Mouse (Mus musculus): ENCODE results near the gene Oosp2. TPM values are rescaled to one million over a fixed set of nuclear protein-coding genes. Genes with fewer than 3 reads are reported as not detected.

The Oosp2 gene
- not detected for total RNA-seq (2021)
- long read RNA-seq, experiment 1, result 0 reads
- long read RNA-seq, experiment 2, result 0 reads

DNA sequence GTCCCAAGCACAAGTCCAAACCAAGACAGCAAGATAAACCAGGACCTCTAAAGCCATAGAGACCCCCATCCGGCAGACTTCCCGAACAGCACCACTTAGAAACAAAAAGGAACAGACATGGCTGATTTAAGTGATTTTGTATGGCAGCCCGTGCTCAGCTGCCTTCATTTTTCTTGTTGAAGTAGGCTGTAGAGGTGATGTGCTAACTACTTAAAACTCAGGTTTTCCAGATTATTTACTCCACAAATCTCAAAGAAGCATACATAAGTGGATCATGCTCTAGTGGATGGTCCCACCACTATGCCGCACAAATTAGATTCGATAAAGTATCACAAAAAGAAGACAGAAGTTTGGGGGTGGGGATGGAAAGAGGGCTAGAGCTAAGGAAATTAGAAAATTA, at the start of gene Oosp2:
Gene Oosp2, minus strand, starts transcription at position 101 of the 400 bp plus-strand sequence.
- H3K4me3 ChIP-seq, result no peak within 1 kb of the TSS
- no peak for TF ChIP-seq CTCF (conservative IDR thresholded peaks at IDR 0.05)
- H3K27ac ChIP-seq, result no peak within 1 kb of the TSS
- no peak for DNase-seq (ENCODE audit: low spot score in 2 of 2)

DNA sequence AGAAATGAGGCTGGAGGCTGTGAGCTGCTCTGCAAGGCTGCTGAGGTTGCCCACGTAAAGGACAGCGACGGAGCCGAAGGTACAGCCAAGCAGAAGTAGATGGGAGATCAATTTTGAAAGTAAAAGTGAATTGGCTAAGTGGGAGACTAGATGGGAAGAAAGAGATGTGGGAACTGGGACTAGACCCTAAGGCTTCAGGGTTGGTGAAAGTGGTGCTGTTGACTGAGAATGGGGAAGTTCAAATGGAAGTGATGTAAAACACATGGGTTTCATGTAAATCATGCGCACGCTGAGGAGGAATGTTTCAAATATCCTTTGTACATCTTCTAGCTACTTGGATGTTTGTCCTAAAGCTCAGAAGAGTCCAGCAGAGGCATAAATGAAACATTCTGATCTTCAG, 38.0 kb upstream of the Oosp2 start:
- H3K4me3 ChIP-seq, result no peak overlapping the region
- TF ChIP-seq CTCF (conservative IDR thresholded peaks at IDR 0.05), result no peak
- no peak overlapping the region for H3K27ac ChIP-seq
- no peak for DNase-seq (ENCODE audit: low spot score in 2 of 2)

GRCm38 (mm10) chr19:11696755-11697154, 36.4 kb upstream of the Oosp2 start, which contains the start of gene Oosp3:
Gene Oosp3, plus strand, starts transcription at chr19:11697055.
- no peak for DNase-seq (ENCODE audit: low spot score in 2 of 2)
- no peak within 1 kb of the TSS for H3K4me3 ChIP-seq
- no peak within 1 kb of the TSS for H3K27ac ChIP-seq
- TF ChIP-seq CTCF (conservative IDR thresholded peaks at IDR 0.05), result no peak

GRCm38 (mm10) chr19:11691454-11691853, 31.1 kb upstream of the Oosp2 start:
- DNase-seq (ENCODE audit: low spot score in 2 of 2), result no peak
- TF ChIP-seq CTCF (conservative IDR thresholded peaks at IDR 0.05), result no peak
- H3K4me3 ChIP-seq, result no peak overlapping the region
- H3K27ac ChIP-seq, result no peak overlapping the region

DNA sequence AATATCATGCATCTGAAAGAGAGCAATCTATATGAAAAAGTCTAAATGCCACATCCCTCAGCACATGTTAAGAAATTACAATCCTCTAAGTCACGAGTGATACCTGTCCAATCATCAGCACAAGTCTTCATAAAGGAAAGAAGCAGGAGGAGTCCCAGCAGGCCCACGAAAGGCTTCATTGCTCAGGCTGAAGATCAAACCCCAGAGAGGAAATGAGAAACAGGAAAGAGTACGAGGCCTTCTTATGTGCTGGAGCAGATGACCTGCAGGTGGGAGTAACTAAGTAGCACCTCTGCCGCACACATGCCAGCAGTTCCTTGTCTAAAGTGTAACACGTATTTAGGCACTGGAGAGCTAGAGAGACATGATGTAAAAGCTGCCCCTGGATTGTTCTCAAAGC, 30.5 kb upstream of the Oosp2 start, which contains the start of gene Oosp1:
Gene Oosp1, minus strand, starts transcription at position 312 of the 400 bp plus-strand sequence.
- TF ChIP-seq CTCF (conservative IDR thresholded peaks at IDR 0.05), result no peak
- H3K27ac ChIP-seq, result no peak within 1 kb of the TSS
- DNase-seq (ENCODE audit: low spot score in 2 of 2), result no peak
- no peak within 1 kb of the TSS for H3K4me3 ChIP-seq

DNA sequence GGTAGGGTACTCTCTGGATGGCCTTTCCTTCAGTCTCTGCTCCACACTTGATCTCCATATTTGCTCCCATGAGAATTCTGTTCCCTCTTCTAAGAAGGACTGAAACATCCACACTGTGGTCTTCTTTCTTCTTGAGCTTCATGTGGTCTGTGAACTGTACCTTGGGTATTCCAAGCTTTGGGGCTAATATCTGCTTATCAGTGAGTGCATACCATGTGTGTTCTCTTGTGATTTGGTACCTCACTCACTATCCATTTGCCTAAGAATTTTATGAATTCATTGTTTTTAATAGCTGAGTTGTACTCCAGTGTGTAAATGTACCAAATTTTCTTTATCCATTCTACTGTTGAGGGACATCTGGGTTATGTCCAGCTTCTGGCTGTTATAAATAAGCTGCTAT, 1.2 kb upstream of the Oosp2 start:
- H3K27ac ChIP-seq, result no peak overlapping the region
- no peak for TF ChIP-seq CTCF (conservative IDR thresholded peaks at IDR 0.05)
- no peak for DNase-seq (ENCODE audit: low spot score in 2 of 2)
- H3K4me3 ChIP-seq, result no peak overlapping the region

DNA sequence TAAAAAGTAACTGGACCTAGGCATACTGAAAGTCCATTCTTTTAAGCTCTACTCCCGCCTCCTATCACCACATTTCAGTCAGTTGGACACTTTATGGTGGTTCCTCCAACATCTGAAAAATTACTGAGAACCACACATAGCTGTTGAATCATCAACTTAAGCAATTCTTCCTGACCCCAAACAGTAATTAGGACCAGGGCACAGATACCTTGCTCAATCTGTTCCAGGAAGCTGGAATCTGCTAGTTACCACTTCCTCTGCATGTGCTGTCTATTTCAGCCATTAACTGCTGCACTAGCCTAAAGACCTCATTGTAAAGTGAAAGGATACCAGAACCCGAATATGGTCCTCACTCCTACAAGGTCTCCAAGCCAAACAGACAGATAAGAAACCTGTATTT, 1.2 kb downstream of the Oosp2 start:
- DNase-seq (ENCODE audit: low spot score in 2 of 2), result no peak
- Histone ChIP-seq H3K27ac (no peak overlapping the region), H3K4me3 (no peak overlapping the region)
- TF ChIP-seq CTCF (conservative IDR thresholded peaks at IDR 0.05), result no peak

DNA sequence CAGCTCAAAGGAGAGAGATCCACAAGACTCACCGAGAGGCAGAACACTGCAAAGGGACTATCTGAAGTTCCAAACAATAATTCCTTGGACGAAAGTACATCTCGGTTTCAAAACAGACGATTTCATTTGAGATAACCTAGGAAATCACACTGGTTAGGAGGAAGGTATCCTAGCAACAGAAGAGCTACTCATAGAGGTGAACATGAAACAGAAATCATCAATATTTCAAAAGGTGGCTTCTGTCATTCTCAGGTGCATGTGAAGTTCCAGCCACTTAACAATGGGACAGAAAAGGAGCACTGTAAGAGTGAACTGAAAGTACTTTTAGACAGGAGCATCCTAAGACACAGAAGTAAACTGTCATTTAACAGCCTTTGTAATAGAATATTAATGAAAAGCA, 10.8 kb downstream of the Oosp2 start:
- no peak overlapping the region for H3K27ac ChIP-seq
- no peak overlapping the region for H3K4me3 ChIP-seq
- no peak for TF ChIP-seq CTCF (conservative IDR thresholded peaks at IDR 0.05)
- no peak for DNase-seq (ENCODE audit: low spot score in 2 of 2)

DNA sequence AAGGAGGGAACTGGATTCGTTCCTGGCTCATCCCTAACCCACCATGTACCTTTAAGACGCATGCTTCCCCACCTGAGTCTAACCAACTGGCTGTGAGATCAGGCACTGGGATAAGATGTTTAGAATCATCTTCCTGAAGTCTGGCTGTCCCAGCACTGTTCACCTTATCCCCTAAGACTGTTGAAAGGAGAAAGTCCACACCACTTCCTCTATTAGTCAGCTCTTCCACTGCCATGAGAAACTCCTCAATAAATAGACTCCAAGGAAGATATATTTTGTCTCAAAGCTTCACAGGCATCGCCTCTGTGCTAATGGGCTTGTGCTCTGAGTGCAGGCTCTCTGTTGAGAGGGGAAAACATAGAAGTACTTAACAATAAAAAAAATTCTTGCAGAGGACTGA, 14.2 kb downstream of the Oosp2 start:
- no peak overlapping the region for H3K4me3 ChIP-seq
- no peak for TF ChIP-seq CTCF (conservative IDR thresholded peaks at IDR 0.05)
- no peak overlapping the region for H3K27ac ChIP-seq
- no peak for DNase-seq (ENCODE audit: low spot score in 2 of 2)

DNA sequence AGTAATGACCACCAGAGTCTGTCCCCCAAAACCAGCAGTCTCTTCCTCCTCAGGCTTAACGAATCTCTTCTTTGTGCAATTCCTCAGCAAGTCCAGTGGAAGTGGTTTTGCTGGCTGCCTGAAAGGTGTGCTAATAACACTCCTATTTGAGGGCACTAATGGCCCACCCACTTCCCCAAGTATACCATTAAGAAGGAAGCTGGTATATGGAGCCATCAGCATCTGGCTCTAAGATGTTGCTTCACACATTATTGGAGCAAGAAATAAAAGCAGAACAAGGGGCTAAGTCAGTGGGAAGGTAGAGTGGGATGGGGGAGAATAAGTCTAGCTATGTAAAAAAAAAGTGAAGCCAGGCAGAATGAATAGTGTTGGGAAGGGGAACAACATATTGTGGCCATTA, 19.6 kb downstream of the Oosp2 start, which contains the start of gene Ms4a3:
Gene Ms4a3, minus strand, starts transcription at position 120 of the 400 bp plus-strand sequence.
- H3K27ac ChIP-seq, result no peak within 1 kb of the TSS
- no peak within 1 kb of the TSS for H3K4me3 ChIP-seq
- no peak for DNase-seq (ENCODE audit: low spot score in 2 of 2)
- TF ChIP-seq CTCF (conservative IDR thresholded peaks at IDR 0.05), result no peak

GRCm38 (mm10) chr19:11639038-11639437, 21.3 kb downstream of the Oosp2 start:
- Histone ChIP-seq H3K4me3 (no peak overlapping the region), H3K27ac (no peak overlapping the region)
- no peak for TF ChIP-seq CTCF (conservative IDR thresholded peaks at IDR 0.05)

GRCm38 (mm10) chr19:11635572-11635971, 24.8 kb downstream of the Oosp2 start:
- H3K4me3 ChIP-seq, result no peak overlapping the region
- no peak overlapping the region for H3K27ac ChIP-seq
- DNase-seq (ENCODE audit: low spot score in 2 of 2), result no peak
- TF ChIP-seq CTCF (conservative IDR thresholded peaks at IDR 0.05), result no peak

More at GRCm38 (mm10) chr19:11639038-11639437, 21.3 kb downstream of the Oosp2 start:
- no peak for DNase-seq (ENCODE audit: low spot score in 2 of 2)

DNA sequence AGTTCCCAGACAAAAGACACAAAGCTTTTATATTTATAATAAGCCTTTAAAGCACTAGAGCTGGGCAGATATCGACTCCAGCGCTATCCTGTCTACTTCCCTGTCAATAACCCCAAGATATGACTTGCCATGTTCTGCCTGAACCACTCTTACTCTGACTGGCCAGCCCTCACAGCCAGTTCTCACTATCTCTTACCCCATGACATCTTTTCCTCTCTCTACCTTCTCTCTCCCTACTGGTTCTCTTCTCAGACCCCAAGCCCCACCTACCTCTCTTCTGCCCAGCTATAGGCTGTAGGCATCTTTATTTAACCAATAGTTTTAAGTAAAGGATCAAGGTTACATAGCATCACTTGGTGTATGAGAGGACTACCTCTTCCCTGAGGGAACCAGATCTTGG, 26.0 kb downstream of the Oosp2 start:
- Histone ChIP-seq H3K27ac (no peak overlapping the region), H3K4me3 (no peak overlapping the region)
- DNase-seq (ENCODE audit: low spot score in 2 of 2), result no peak
- TF ChIP-seq CTCF (conservative IDR thresholded peaks at IDR 0.05), result no peak

- TF ChIP-seq CTCF (conservative IDR thresholded peaks at IDR 0.05), result no peak
- no peak for DNase-seq (ENCODE audit: low spot score in 2 of 2)
- no peak overlapping the region for H3K4me3 ChIP-seq
- H3K27ac ChIP-seq, result no peak overlapping the region
These were observed 26.6 kb downstream of the Oosp2 start for GRCm38 (mm10) chr19:11633732-11634131.

DNA sequence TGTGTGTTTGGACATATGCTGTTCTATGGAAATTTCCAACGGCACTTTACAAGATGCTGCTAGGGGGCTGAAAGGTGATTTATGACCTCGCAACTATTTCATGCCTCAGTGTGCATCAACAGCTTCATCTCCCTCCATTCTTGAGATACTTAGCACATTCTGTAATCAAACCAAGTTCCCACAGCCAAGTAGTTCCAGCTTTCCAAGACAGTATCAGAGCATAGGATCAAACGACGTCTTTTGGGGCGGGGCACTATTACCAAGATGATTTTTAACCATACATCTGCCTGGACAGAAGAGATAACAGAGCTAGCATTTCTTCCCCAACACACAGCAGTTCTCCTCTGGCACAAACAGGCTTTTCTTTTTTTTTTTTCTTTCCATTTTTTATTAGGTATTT, 35.1 kb downstream of the Oosp2 start:
- no peak for DNase-seq (ENCODE audit: low spot score in 2 of 2)
- no peak overlapping the region for H3K27ac ChIP-seq
- H3K4me3 ChIP-seq, result no peak overlapping the region
- TF ChIP-seq CTCF (conservative IDR thresholded peaks at IDR 0.05), result no peak
